Mouse (Mus musculus): Measurements from ENCODE around the gene Cryzl1. TPM values are rescaled to one million over a fixed set of nuclear protein-coding genes. Genes with fewer than 3 reads are reported as not detected.

Cryzl1 gene
- total and polyA plus RNA-seq, 3 experiments, result 5.1 to 171 (median 148) TPM

DNA sequence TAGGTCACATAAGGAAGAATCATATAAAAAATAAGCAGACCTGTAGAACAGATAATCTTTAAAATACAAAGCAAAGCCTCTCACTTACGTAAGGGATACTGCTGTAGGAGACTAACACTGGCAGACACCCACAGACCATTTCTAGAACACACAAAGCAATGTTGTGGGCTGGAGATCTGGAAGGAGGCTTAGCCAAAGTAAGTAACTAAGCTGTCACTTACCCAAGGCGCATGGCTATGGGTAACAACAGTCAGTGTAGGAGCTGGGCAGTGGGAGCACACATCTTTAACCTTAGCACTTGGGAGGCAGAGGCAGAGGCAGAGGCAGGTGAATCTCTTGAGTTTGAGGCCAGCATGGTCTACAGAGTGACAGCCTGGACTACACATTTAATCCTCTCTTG is 89.1 kb downstream of the Cryzl1 start:
- ATAC-seq (ENCODE audit: extremely low read depth, insufficient number of reproducible peaks, low FRiP score, poor library complexity, severe bottlenecking) (no peak), DNase-seq (ENCODE audit: low spot score) (no peak)
- TF ChIP-seq TAL1 (conservative IDR thresholded peaks at IDR 0.05; ENCODE audit: low read depth, low read length) (no peak), POLR2AphosphoS5 (IDR thresholded peaks at IDR 0.05; ENCODE audit: insufficient replicate concordance, low read depth, low read length) (no peak), GATA2 (IDR thresholded peaks at IDR 0.05; ENCODE audit: borderline replicate concordance, low read depth, low read length) (no peak), CTCF (IDR thresholded peaks at IDR 0.05; ENCODE audit: low read depth, low read length) (no peak), GATA1 (IDR thresholded peaks at IDR 0.05; ENCODE audit: borderline replicate concordance, low read length) (no peak)
- Histone ChIP-seq H3K4me3 (ENCODE audit: low read depth, low read length) (no peak overlapping the region), H3K4me1 (ENCODE audit: insufficient read depth, low read depth, low read length) (peaks cover 43% of the 10 kb centered on the region), H3K36me3 (replicated peaks) (peaks cover 94% of the 10 kb centered on the region), H3K9me3 (replicated peaks) (no peaks in the 10 kb centered on the region), H3K27me3 (ENCODE audit: insufficient read depth, low read length) (no peaks in the 10 kb centered on the region)

Other genes starting within 250 kb of the Cryzl1 start
- gene Ifnar1, start 243.7 kb downstream of the Cryzl1 start, total RNA-seq (2014; fragmentation: Nextera tagmentation), result 73.0 and 103 TPM in 2 replicates
- gene Ifnar1, start 243.7 kb downstream of the Cryzl1 start, total RNA-seq (2017), result 65.5 and 72.3 TPM in 2 replicates
- 15.1 and 16.2 TPM in 2 replicates for gene Ifnar1, start 243.7 kb downstream of the Cryzl1 start, polyA plus RNA-seq (2012)
- 30.8 and 38.9 TPM in 2 replicates for gene Ifngr2, start 181.9 kb downstream of the Cryzl1 start, total RNA-seq (2014; fragmentation: Nextera tagmentation)
- 17.3 and 20.8 TPM in 2 replicates for gene Ifngr2, start 181.9 kb downstream of the Cryzl1 start, total RNA-seq (2017)
- 20.0 and 25.3 TPM in 2 replicates for gene Ifngr2, start 181.9 kb downstream of the Cryzl1 start, polyA plus RNA-seq (2012)
- gene Tmem50b, start 131.2 kb downstream of the Cryzl1 start, total RNA-seq (2014; fragmentation: Nextera tagmentation), result 18.8 and 25.1 TPM in 2 replicates
- 17.9 and 19.7 TPM in 2 replicates for gene Tmem50b, start 131.2 kb downstream of the Cryzl1 start, total RNA-seq (2017)
- 1.4 and 1.8 TPM in 2 replicates for gene Tmem50b, start 131.2 kb downstream of the Cryzl1 start, polyA plus RNA-seq (2012)
- 7.4 and 8.0 TPM in 2 replicates for gene Dnajc28, start 109.9 kb downstream of the Cryzl1 start, total RNA-seq (2014; fragmentation: Nextera tagmentation)
- 4.6 and 5.1 TPM in 2 replicates for gene Dnajc28, start 109.9 kb downstream of the Cryzl1 start, total RNA-seq (2017)
- 0.40 and 0.76 TPM in 2 replicates for gene Dnajc28, start 109.9 kb downstream of the Cryzl1 start, polyA plus RNA-seq (2012)
- gene Gart, start 82.0 kb downstream of the Cryzl1 start, total RNA-seq (2014; fragmentation: Nextera tagmentation), result 193 and 200 TPM in 2 replicates
- gene Gart, start 82.0 kb downstream of the Cryzl1 start, total RNA-seq (2017), result 275 and 327 TPM in 2 replicates
- 631 and 715 TPM in 2 replicates for gene Gart, start 82.0 kb downstream of the Cryzl1 start, polyA plus RNA-seq (2012)
- 573 and 598 TPM in 2 replicates for gene Son, start 81.5 kb downstream of the Cryzl1 start, total RNA-seq (2014; fragmentation: Nextera tagmentation)
- 239 and 264 TPM in 2 replicates for gene Son, start 81.5 kb downstream of the Cryzl1 start, total RNA-seq (2017)
- gene Son, start 81.5 kb downstream of the Cryzl1 start, polyA plus RNA-seq (2012), result 42.3 and 43.9 TPM in 2 replicates
- 42.7 and 80.4 TPM in 2 replicates for gene Donson, start 40.2 kb downstream of the Cryzl1 start, total RNA-seq (2014; fragmentation: Nextera tagmentation)
- 37.6 and 38.1 TPM in 2 replicates for gene Donson, start 40.2 kb downstream of the Cryzl1 start, total RNA-seq (2017)
- 18.9 and 20.3 TPM in 2 replicates for gene Donson, start 40.2 kb downstream of the Cryzl1 start, polyA plus RNA-seq (2012)
- 34.7 and 64.8 TPM in 2 replicates for gene Itsn1, start 306 bp upstream of the Cryzl1 start, total RNA-seq (2014; fragmentation: Nextera tagmentation)
- 30.1 and 32.6 TPM in 2 replicates for gene Itsn1, start 306 bp upstream of the Cryzl1 start, total RNA-seq (2017)
- 19.9 and 20.8 TPM in 2 replicates for gene Itsn1, start 306 bp upstream of the Cryzl1 start, polyA plus RNA-seq (2012)